14 mouse cellular contexts compared by ENCODE assay signal in the genomic region with DNA sequence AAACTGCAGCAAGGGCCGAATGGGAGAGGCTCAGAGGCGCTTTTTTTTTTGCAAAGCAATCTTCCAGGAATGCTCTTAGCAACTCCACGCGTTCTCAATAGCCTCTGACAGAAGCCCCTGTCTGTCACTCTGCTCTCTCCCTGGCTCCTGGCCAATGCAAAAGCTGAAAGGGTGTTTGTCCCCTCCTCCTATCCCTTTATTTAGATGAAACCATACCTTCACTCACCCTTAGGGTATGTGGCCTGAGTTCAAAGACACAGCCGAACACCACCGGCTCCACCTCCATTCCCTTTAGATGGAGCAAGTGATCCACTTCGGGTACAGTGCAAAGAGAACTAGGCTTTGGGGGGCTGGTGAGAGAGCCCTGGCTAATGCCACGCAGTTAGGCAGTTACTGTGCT.
DNase-seq lines count a peak whose midpoint lies in the region; ATAC-seq and TF ChIP-seq lines count a peak whose summit lies in the region.
"Had no signal": no experiment of that assay in that cellular context is flagged by ENCODE, and none has a peak within 500 bp of the region (broad histone marks: within the 10 kb centered on the region; RNA-seq: fewer than 3 reads in every experiment).

No protein-coding gene starts in this region.

- DNase-seq in heart, postnatal 25 days (ENCODE audit: low spot score) = no peak
- peak; percentile 32 for DNase-seq in retina, postnatal 1 day
- DNase-seq in retina, embryonic 14.5 days (ENCODE audit: low spot score) = no peak
- DNase-seq in right cerebral cortex, postnatal 36 days (ENCODE audit: low spot score in 2 of 2) = no peak
- DNase-seq in cerebellum, postnatal 25 days = no peak
- DNase-seq in cerebellum, adult 2 months = no peak
- DNase-seq: B cell, adult 2 months; gastrocnemius, postnatal 10 days; heart, postnatal 14 days; kidney, adult 2 months; thymus, adult 2 months had no signal

- no peak for ATAC-seq in heart, embryonic 13.5 days (ENCODE audit: extremely low read depth, insufficient number of reproducible peaks, low FRiP score, low TSS enrichment)
- peak; percentile 45; the same call in 1 of the 2 replicates for ATAC-seq in hindbrain, embryonic 16.5 days
- ATAC-seq: liver, embryonic 12.5 days had no signal

- no peaks in the 10 kb centered on the region for H3K27me3 ChIP-seq in heart, embryonic 13.5 days (replicated peaks)
- H3K27me3 ChIP-seq in hindbrain, embryonic 16.5 days (replicated peaks; ENCODE audit: control insufficient read depth, insufficient read depth, low read length) = no peaks in the 10 kb centered on the region
- H3K27me3 ChIP-seq in cerebellum, adult 2 months (ENCODE audit: control insufficient read depth, insufficient read depth, low read length) = no peaks in the 10 kb centered on the region
- H3K27me3 ChIP-seq: liver, embryonic 12.5 days had no signal

- no peak overlapping the region for H3K4me3 ChIP-seq in heart, embryonic 13.5 days
- no peak overlapping the region for H3K4me3 ChIP-seq in hindbrain, embryonic 16.5 days (ENCODE audit: low read length)
- H3K4me3 ChIP-seq in cerebellum, adult 2 months (replicated peaks; ENCODE audit: insufficient read depth, low read depth, low read length) = no peak overlapping the region
- H3K4me3 ChIP-seq: liver, embryonic 12.5 days had no signal

- 24% methylated on average over 8 of the region's 8 CpGs for WGBS in heart, embryonic 13.5 days
- WGBS in hindbrain, embryonic 16.5 days = 20% methylated on average over 8 of the region's 8 CpGs
- WGBS in cerebellum, adult 2 months = 69% methylated on average over 8 of the region's 8 CpGs

- H3K9me3 ChIP-seq in heart, embryonic 13.5 days = no peaks in the 10 kb centered on the region
- no peaks in the 10 kb centered on the region for H3K9me3 ChIP-seq in hindbrain, embryonic 16.5 days (ENCODE audit: control insufficient read depth, low read length)
- H3K9me3 ChIP-seq: liver, embryonic 12.5 days had no signal

- H3K4me2 ChIP-seq in heart, embryonic 13.5 days = 0 out of 2 replicates have a peak overlapping the region, but pooled peaks have one; percentile 12
- H3K4me2 ChIP-seq in hindbrain, embryonic 16.5 days (ENCODE audit: low read length) = no peak overlapping the region
- H3K4me2 ChIP-seq: liver, embryonic 12.5 days had no signal

- H3K9ac ChIP-seq in heart, embryonic 13.5 days = no peak overlapping the region
- no peak overlapping the region for H3K9ac ChIP-seq in hindbrain, embryonic 16.5 days (ENCODE audit: low read depth, low read length)
- H3K9ac ChIP-seq: liver, embryonic 12.5 days had no signal

- H3K36me3 ChIP-seq in heart, embryonic 13.5 days = no peaks in the 10 kb centered on the region
- no peaks in the 10 kb centered on the region for H3K36me3 ChIP-seq in hindbrain, embryonic 16.5 days (ENCODE audit: control insufficient read depth, insufficient read depth, low read length)
- H3K36me3 ChIP-seq: liver, embryonic 12.5 days had no signal

- intact Hi-C loops in heart, postnatal 25 days (cut with DNase I) = no loop called here

- peaks cover 18% of the 10 kb centered on the region for H3K4me1 ChIP-seq in heart, embryonic 13.5 days
- peaks cover 11% of the 10 kb centered on the region for H3K4me1 ChIP-seq in hindbrain, embryonic 16.5 days (ENCODE audit: control insufficient read depth, insufficient read depth, low read depth, low read length)
- no peaks in the 10 kb centered on the region for H3K4me1 ChIP-seq in cerebellum, adult 2 months (ENCODE audit: control insufficient read depth, insufficient read depth, low read length)
- H3K4me1 ChIP-seq: liver, embryonic 12.5 days had no signal

- no peak overlapping the region for H3K27ac ChIP-seq in heart, embryonic 13.5 days (replicated peaks)
- H3K27ac ChIP-seq in hindbrain, embryonic 16.5 days (ENCODE audit: low read depth, low read length) = no peak overlapping the region
- H3K27ac ChIP-seq in cerebellum, adult 2 months (ENCODE audit: insufficient read depth, low read length) = no peak overlapping the region
- H3K27ac ChIP-seq: liver, embryonic 12.5 days had no signal

- no peak for TF ChIP-seq POLR2A in cerebellum, adult 2 months (IDR thresholded peaks at IDR 0.05; ENCODE audit: borderline replicate concordance, insufficient read depth, low read length)

- no peak for TF ChIP-seq CTCF in cerebellum, adult 2 months (IDR thresholded peaks at IDR 0.05; ENCODE audit: borderline replicate concordance, insufficient read depth, low read depth, low read length)
